Mouse (Mus musculus): ENCODE data around the gene Ces2f. TPM values are rescaled to one million over a fixed set of nuclear protein-coding genes. Genes with fewer than 3 reads are reported as not detected.
"Not testable (repeated sequence)": the region's sequence is repeated elsewhere in the genome, so short reads cannot be mapped to it uniquely, and the experiment has no call there.

Gene Ces2f
- polyA plus RNA-seq (2015; fragmentation: Nextera tagmentation; extraction: Ambion mirVana): 0.50 and 0.51 TPM in 2 replicates

GRCm38 (mm10) chr8:104947056-104947455, at the start of gene Ces2f:
TSS of gene Ces2f (plus strand) at chr8:104947356.
- Histone ChIP-seq H3K4me2 (replicated peaks) (no peak within 1 kb of the TSS), H3K4me3 (replicated peaks) (no peak within 1 kb of the TSS), H3K36me3 (no peaks in the 10 kb centered on the region), H3K27me3 (no peaks in the 10 kb centered on the region), H3K9me3 (replicated peaks) (no peaks in the 10 kb centered on the region), H3K27ac (replicated peaks) (no peak within 1 kb of the TSS), H3K4me1 (no peaks in the 10 kb centered on the region), H3K9ac (no peak within 1 kb of the TSS)
- WGBS: 62% methylated on average over 4 of the region's 4 CpGs
- ATAC-seq (ENCODE audit: insufficient number of reproducible peaks, low FRiP score, low TSS enrichment, low read depth): no peak

- no peak for ATAC-seq (ENCODE audit: insufficient number of reproducible peaks, low FRiP score, low TSS enrichment, low read depth)
- Histone ChIP-seq H3K4me1 (no peaks in the 10 kb centered on the region), H3K27me3 (no peaks in the 10 kb centered on the region), H3K4me2 (replicated peaks) (no peak overlapping the region), H3K9ac (no peak overlapping the region), H3K4me3 (replicated peaks) (no peak overlapping the region), H3K36me3 (no peaks in the 10 kb centered on the region), H3K27ac (replicated peaks) (no peak overlapping the region), H3K9me3 (replicated peaks) (no peaks in the 10 kb centered on the region)
- 73% methylated on average over 2 of the region's 2 CpGs for WGBS
Observed at GRCm38 (mm10) chr8:104901746-104902145, 45.4 kb upstream of the Ces2f start.

DNA sequence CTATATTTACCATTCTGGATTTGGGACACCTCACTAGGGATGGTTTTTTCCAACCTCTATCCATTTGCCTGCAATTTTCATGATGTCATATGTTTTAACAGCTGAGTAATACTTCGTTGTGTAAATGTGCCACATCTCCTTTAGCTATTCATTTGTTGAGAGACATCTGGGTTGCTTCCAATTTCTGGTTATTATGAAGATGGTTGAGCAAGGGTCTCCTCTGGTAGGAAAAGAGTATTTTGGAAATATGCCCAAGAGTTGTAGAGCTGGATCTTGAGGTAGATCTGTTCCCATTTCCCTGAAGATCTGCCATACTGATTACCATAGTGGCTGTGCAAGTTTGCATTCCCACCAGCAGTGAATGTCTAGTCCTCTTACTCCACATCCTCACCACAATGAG, 40.0 kb upstream of the Ces2f start:
- Histone ChIP-seq H3K9ac (no peak overlapping the region), H3K27ac (replicated peaks) (no peak overlapping the region), H3K27me3 (no peaks in the 10 kb centered on the region), H3K36me3 (no peaks in the 10 kb centered on the region), H3K4me1 (no peaks in the 10 kb centered on the region), H3K4me3 (replicated peaks) (no peak overlapping the region), H3K9me3 (replicated peaks) (no peaks in the 10 kb centered on the region), H3K4me2 (replicated peaks) (no peak overlapping the region)
- ATAC-seq (ENCODE audit: insufficient number of reproducible peaks, low FRiP score, low TSS enrichment, low read depth): no peak
- 46% methylated on average over 1 of the region's 1 CpGs for WGBS

DNA sequence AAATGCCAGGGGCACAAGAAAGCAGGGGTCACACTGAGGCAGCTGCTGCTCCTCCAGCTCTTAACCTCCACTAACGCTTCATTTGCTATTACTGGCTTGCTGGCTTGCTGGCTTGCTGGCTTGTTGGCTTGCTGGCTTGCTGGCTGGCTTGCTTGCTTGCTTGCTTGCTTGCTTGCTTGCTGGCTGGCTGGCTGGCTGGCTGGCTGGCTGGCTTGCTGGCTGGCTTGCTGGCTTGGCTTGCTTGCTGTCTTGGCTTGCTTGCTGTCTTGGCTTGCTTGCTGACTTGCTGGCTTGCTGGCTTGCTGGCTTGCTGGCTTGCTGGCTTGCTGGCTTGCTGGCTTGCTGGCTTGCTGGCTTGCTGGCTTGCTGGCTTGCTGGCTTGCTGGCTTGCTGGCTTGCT, 38.1 kb upstream of the Ces2f start:
- H3K9me3 ChIP-seq (replicated peaks); ATAC-seq (ENCODE audit: insufficient number of reproducible peaks, low FRiP score, low TSS enrichment, low read depth); H3K27ac ChIP-seq (replicated peaks); H3K4me1 ChIP-seq; H3K36me3 ChIP-seq; H3K27me3 ChIP-seq; H3K9ac ChIP-seq; H3K4me3 ChIP-seq (replicated peaks); H3K4me2 ChIP-seq (replicated peaks): not testable (repeated sequence)
- 73% methylated on average over 1 of the region's 1 CpGs for WGBS

GRCm38 (mm10) chr8:104909651-104910050, 37.5 kb upstream of the Ces2f start:
- not testable (repeated sequence) for H3K36me3 ChIP-seq; ATAC-seq (ENCODE audit: insufficient number of reproducible peaks, low FRiP score, low TSS enrichment, low read depth); H3K9ac ChIP-seq; H3K27me3 ChIP-seq; H3K4me1 ChIP-seq; H3K4me2 ChIP-seq (replicated peaks); H3K9me3 ChIP-seq (replicated peaks); H3K27ac ChIP-seq (replicated peaks); H3K4me3 ChIP-seq (replicated peaks)
- 91% methylated on average over 10 of the region's 10 CpGs for WGBS

DNA sequence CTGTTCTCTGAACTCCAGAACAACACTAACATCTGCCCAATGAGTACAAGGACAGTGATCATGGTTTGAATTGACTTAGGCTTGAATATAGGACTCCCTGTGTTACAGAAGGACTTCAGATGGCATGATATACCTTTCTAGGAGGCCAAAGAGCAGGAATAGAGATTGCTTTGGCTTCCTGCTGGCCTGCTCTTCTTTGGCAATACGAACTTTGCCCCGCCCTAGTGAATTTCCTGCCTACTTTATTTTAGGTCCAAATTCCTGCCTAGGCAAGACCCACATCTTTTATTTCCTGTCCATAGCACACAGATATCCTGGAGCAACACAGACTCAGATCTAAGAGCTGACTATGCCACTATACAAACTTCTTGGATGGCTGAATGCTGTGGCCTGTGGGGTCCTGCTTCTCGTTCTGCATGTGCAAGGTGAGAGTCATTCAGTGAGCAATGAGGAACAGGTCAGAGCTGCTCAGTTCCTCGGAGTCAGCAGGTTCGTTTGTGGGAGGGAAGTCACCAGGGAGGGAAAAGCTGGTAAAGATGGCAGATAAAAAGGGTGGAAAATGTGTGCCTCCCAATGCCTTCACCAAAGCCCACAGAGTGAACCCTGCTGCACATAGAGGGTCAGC, 21.1 kb upstream of the Ces2f start, which contains the start of gene Ces2e:
Gene Ces2e (plus strand): TSS at position 289 of the 625 bp plus-strand sequence.
- no peak for ATAC-seq (ENCODE audit: insufficient number of reproducible peaks, low FRiP score, low TSS enrichment, low read depth)
- H3K4me3 ChIP-seq (replicated peaks): no peak within 1 kb of the TSS
- no peak within 1 kb of the TSS for H3K9ac ChIP-seq
- 61% methylated on average over 5 of the region's 5 CpGs for WGBS
- no peak within 1 kb of the TSS for H3K27ac ChIP-seq (replicated peaks)
- H3K9me3 ChIP-seq (replicated peaks): no peaks in the 10 kb centered on the region
- no peaks in the 10 kb centered on the region for H3K36me3 ChIP-seq
- no peak within 1 kb of the TSS for H3K4me2 ChIP-seq (replicated peaks)
- no peaks in the 10 kb centered on the region for H3K27me3 ChIP-seq
- H3K4me1 ChIP-seq: no peaks in the 10 kb centered on the region

GRCm38 (mm10) chr8:104927301-104927700, 19.9 kb upstream of the Ces2f start:
- Histone ChIP-seq H3K4me2 (replicated peaks) (no peak overlapping the region), H3K27me3 (no peaks in the 10 kb centered on the region), H3K4me1 (no peaks in the 10 kb centered on the region), H3K9me3 (replicated peaks) (no peaks in the 10 kb centered on the region), H3K9ac (no peak overlapping the region), H3K27ac (replicated peaks) (no peak overlapping the region), H3K4me3 (replicated peaks) (no peak overlapping the region), H3K36me3 (no peaks in the 10 kb centered on the region)
- ATAC-seq (ENCODE audit: insufficient number of reproducible peaks, low FRiP score, low TSS enrichment, low read depth): no peak
- WGBS: 83% methylated on average over 3 of the region's 3 CpGs

GRCm38 (mm10) chr8:104944665-104945064, 2.5 kb upstream of the Ces2f start:
- H3K27me3 ChIP-seq: no peaks in the 10 kb centered on the region
- no peak overlapping the region for H3K4me2 ChIP-seq (replicated peaks)
- 79% methylated on average over 2 of the region's 2 CpGs for WGBS
- no peaks in the 10 kb centered on the region for H3K36me3 ChIP-seq
- no peak for ATAC-seq (ENCODE audit: insufficient number of reproducible peaks, low FRiP score, low TSS enrichment, low read depth)
- H3K4me3 ChIP-seq (replicated peaks): no peak overlapping the region
- no peak overlapping the region for H3K9ac ChIP-seq
- no peak overlapping the region for H3K27ac ChIP-seq (replicated peaks)
- no peaks in the 10 kb centered on the region for H3K9me3 ChIP-seq (replicated peaks)
- H3K4me1 ChIP-seq: no peaks in the 10 kb centered on the region

GRCm38 (mm10) chr8:104949031-104949430, 1.9 kb downstream of the Ces2f start:
- Histone ChIP-seq H3K36me3 (no peaks in the 10 kb centered on the region), H3K4me2 (replicated peaks) (no peak overlapping the region), H3K27ac (replicated peaks) (no peak overlapping the region), H3K4me3 (replicated peaks) (no peak overlapping the region), H3K9me3 (replicated peaks) (no peaks in the 10 kb centered on the region), H3K27me3 (no peaks in the 10 kb centered on the region), H3K4me1 (no peaks in the 10 kb centered on the region), H3K9ac (no peak overlapping the region)
- 73% methylated on average over 5 of the region's 5 CpGs for WGBS
- ATAC-seq (ENCODE audit: insufficient number of reproducible peaks, low FRiP score, low TSS enrichment, low read depth): no peak

DNA sequence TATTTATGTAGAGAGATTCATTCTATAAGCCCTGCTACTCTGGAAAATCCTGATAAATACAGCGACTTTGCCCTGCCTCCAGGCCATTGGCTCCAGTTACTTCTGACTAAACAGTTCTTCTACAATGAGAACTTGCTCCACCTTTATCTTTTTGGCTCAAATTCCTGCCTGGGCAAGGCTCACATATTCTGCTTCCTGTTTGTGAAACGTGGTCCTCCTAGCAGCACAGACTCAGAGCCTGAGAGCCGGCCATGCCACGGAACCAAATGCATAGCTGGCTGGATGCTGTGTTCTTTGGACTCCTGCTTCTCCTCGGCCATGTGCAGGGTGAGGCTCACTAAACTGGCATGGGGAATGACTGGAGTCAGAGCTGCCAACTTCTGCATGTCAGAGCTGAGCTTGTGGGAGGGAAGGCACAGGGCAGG, 14.4 kb downstream of the Ces2f start, which contains the start of gene Ces2g:
Gene Ces2g (plus strand): TSS at position 182 of the 425 bp plus-strand sequence.
- H3K9ac ChIP-seq: no peak within 1 kb of the TSS
- H3K4me2 ChIP-seq (replicated peaks): no peak within 1 kb of the TSS
- no peak within 1 kb of the TSS for H3K4me3 ChIP-seq (replicated peaks)
- no peaks in the 10 kb centered on the region for H3K4me1 ChIP-seq
- H3K27me3 ChIP-seq: no peaks in the 10 kb centered on the region
- H3K9me3 ChIP-seq (replicated peaks): no peaks in the 10 kb centered on the region
- 53% methylated on average over 5 of the region's 5 CpGs for WGBS
- no peak for ATAC-seq (ENCODE audit: insufficient number of reproducible peaks, low FRiP score, low TSS enrichment, low read depth)
- H3K27ac ChIP-seq (replicated peaks): 0 out of 2 replicates have a peak within 1 kb of the TSS, but pooled peaks have one; percentile 3
- no peaks in the 10 kb centered on the region for H3K36me3 ChIP-seq

- Histone ChIP-seq H3K27ac (replicated peaks) (no peak overlapping the region), H3K36me3 (no peaks in the 10 kb centered on the region), H3K9me3 (replicated peaks) (no peaks in the 10 kb centered on the region), H3K9ac (no peak overlapping the region), H3K4me2 (replicated peaks) (no peak overlapping the region), H3K4me3 (replicated peaks) (no peak overlapping the region), H3K4me1 (no peaks in the 10 kb centered on the region), H3K27me3 (no peaks in the 10 kb centered on the region)
- ATAC-seq (ENCODE audit: insufficient number of reproducible peaks, low FRiP score, low TSS enrichment, low read depth): no peak
- WGBS: 70% methylated on average over 8 of the region's 8 CpGs
Observed at GRCm38 (mm10) chr8:104962229-104962901, 15.2 kb downstream of the Ces2f start.

Measured in embryonic facial prominence, embryonic 15.5 days (tissue).